Mouse (Mus musculus) thymus, adult 2 months (tissue): Measurements from ENCODE around the gene Pde1b.

ENCODE experiments used
- CTCF ChIP-seq: fragments of 200-500 bp; IDR thresholded peaks from 2 replicates; pipeline ENCODE4 v1.5.1; 2012; ENCODE audit warnings: mild to moderate bottlenecking, control low read depth, low read length, moderate library complexity, borderline replicate concordance; ENCODE audit not compliant: control insufficient read depth, poor library complexity, insufficient read depth; ENCODE audit errors: extremely low read depth
- POLR2A ChIP-seq: fragments of 200-500 bp; IDR thresholded peaks from 2 replicates; pipeline ENCODE4 v1.6.1; 2012; ENCODE audit warnings: mild to moderate bottlenecking, low read length, control low read depth, moderate library complexity; ENCODE audit not compliant: control insufficient read depth, poor library complexity, insufficient read depth; ENCODE audit errors: extremely low read depth

DNA sequence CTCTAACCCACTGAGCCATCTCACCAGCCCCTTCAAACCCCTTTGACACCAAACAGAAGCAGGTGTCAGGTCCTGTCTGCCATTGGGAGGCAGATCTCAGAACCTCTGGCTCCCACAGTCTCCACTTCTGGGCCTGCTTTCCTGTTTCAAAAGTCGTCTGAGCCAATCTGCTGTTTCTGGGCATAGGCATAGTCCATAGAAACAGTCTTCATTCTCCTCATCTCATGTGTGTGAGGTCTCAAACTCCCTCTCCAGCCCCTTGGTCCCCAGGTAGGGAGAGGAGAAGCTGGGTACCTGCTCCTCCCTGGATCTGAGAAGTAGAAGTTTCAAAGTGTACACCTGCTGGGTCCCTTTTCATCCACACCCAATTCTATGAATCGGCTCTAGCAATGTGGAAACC, 33.6 kb downstream of the Pde1b start:
- TF ChIP-seq POLR2A (no peak), CTCF (no peak)
